Mouse (Mus musculus) adrenal gland, adult 10 weeks (tissue): ENCODE results near the gene Gm4763. TPM values are rescaled to one million over a fixed set of nuclear protein-coding genes. Genes with fewer than 3 reads are reported as not detected.

Source experiments
- polyA plus RNA-seq: library from polyadenylated mRNA; stranded (reverse); fragments of 350-450 nt; fragmentation: Illumina TruSeq; extraction: RNeasy Lipid Tissue Mini Kit (QIAGEN cat#74804); gene quantifications from one replicate; pipeline ENCODE4 v1.2.3, GENCODE M21; 2014; ENCODE audit warnings: low read depth, low replicate concordance

The Gm4763 gene
- polyA plus RNA-seq = not detected

GRCm38 (mm10) chr7:24726808-24727207 lies at the start of gene Gm4763:
Gm4763 (minus strand) TSS chr7:24726908.

DNA sequence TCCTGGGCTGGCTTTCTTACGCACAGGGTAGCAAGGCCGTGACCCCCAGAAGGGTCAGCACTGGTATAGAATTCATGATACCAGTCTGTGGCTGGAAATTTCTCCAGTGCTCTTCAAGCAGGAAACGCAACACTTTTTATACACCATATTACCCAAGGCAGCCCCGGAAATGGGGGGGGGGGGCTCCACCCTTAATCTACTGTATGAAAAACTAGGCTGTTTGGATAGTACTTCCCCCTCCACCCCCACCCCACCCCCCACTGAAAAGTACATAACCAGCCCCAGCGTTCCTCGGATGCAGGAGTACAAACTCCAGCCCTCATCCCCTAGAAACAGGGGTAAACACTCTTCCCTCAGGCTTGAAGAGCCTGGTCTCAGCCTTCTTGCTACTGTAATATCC lies 33.5 kb upstream of the Gm4763 start, which contains the start of gene Cd177:
Cd177 (minus strand) TSS at position 101 of the 400 bp plus-strand sequence.

DNA sequence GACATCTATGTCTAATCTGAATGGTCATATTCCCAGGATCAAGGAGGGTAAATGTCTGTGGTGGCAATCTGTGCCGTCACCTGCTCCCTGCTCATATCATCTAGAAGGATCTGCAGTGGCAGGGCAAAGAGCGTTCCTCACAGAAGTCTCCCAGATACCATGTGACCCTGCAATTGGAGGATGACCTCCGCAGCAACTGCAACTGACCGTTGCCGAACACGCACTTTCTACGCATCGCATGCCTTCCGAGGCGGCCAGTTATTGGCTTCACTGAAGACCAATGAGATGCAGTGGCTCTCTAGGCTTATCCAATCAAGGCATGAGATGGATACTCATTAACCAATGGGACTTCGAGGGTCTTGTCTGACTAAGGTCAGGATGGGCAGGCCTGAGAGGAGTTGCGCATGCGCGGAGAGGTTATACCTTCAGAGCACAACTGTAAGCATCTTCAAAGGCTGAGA lies 17.8 kb downstream of the Gm4763 start, which contains the start of gene BC049730:
BC049730 (plus strand) TSS at position 411 of the 461 bp plus-strand sequence.

GRCm38 (mm10) chr7:24676575-24676974 lies 50.1 kb downstream of the Gm4763 start, which contains the start of gene Tex101:
Tex101 (minus strand) TSS chr7:24676675.

Other genes with a start within 250 kb of the Gm4763 start
- 0.29 TPM for gene Cadm4, start 244.9 kb downstream of the Gm4763 start, polyA plus RNA-seq
- gene Zfp428, start 219.9 kb downstream of the Gm4763 start, polyA plus RNA-seq = not detected
- gene AC161166.1, start 214.5 kb downstream of the Gm4763 start, polyA plus RNA-seq = not detected
- gene Irgq, start 196.2 kb downstream of the Gm4763 start, polyA plus RNA-seq = 13.0 TPM
- not detected for gene Pinlyp, start 180.8 kb downstream of the Gm4763 start, polyA plus RNA-seq
- 0.87 TPM for gene Xrcc1, start 180.6 kb downstream of the Gm4763 start, polyA plus RNA-seq
- 0.82 TPM for gene Ethe1, start 139.4 kb downstream of the Gm4763 start, polyA plus RNA-seq
- not detected for gene Zfp575, start 139.3 kb downstream of the Gm4763 start, polyA plus RNA-seq
- gene Phldb3, start 116.1 kb downstream of the Gm4763 start, polyA plus RNA-seq = not detected
- not detected for gene Lypd3, start 90.4 kb downstream of the Gm4763 start, polyA plus RNA-seq
- gene Tex101, start 50.2 kb downstream of the Gm4763 start, polyA plus RNA-seq = not detected
- gene BC049730, start 17.7 kb downstream of the Gm4763 start, polyA plus RNA-seq = not detected
- gene Cd177, start 33.4 kb upstream of the Gm4763 start, polyA plus RNA-seq = not detected
- gene Ceacam10, start 50.3 kb upstream of the Gm4763 start, polyA plus RNA-seq = not detected
- gene Gm9844, start 135.3 kb upstream of the Gm4763 start, polyA plus RNA-seq = not detected
- gene Lypd4, start 143.0 kb upstream of the Gm4763 start, polyA plus RNA-seq = not detected
- gene Dmrtc2, start 143.1 kb upstream of the Gm4763 start, polyA plus RNA-seq = not detected
- 19.2 TPM for gene Rps19, start 157.5 kb upstream of the Gm4763 start, polyA plus RNA-seq
- gene Cd79a, start 170.5 kb upstream of the Gm4763 start, polyA plus RNA-seq = not detected
- gene Arhgef1, start 176.0 kb upstream of the Gm4763 start, polyA plus RNA-seq = 1.0 TPM
- not detected for gene Gm4881, start 217.6 kb upstream of the Gm4763 start, polyA plus RNA-seq
- gene Rabac1, start 245.8 kb upstream of the Gm4763 start, polyA plus RNA-seq = not detected